Mouse (Mus musculus) megakaryocyte, embryonic 14.5 days (primary cell): ENCODE measurements around the gene Tfg. TPM values are rescaled to one million over a fixed set of nuclear protein-coding genes. Genes with fewer than 3 reads are reported as not detected.

Experiments
- H3K27me3 ChIP-seq: replicated peaks from 2 replicates; pipeline ENCODE3; 2012; ENCODE audit warnings: inconsistent platforms
- H3K36me3 ChIP-seq: replicated peaks from 2 replicates; pipeline ENCODE3; 2012; ENCODE audit warnings: low read length, inconsistent platforms, mixed read lengths
- H3K4me1 ChIP-seq: 2 replicates; pipeline ENCODE4 v1.6.1; 2012; ENCODE audit warnings: inconsistent platforms
- H3K4me3 ChIP-seq: replicated peaks from 2 replicates; pipeline ENCODE3; 2012; ENCODE audit warnings: moderate library complexity, mild to moderate bottlenecking, inconsistent platforms
- H3K9me3 ChIP-seq: 2 replicates; pipeline ENCODE4 v1.6.1; 2012; ENCODE audit warnings: inconsistent platforms
- FLI1 ChIP-seq: IDR thresholded peaks from 2 replicates; pipeline ENCODE4 v1.6.1; 2012; ENCODE audit warnings: low read length, inconsistent platforms, mixed read lengths
- GATA1 ChIP-seq: IDR thresholded peaks from 3 replicates; pipeline ENCODE4 v1.6.1; 2012; ENCODE audit warnings: mixed read lengths, low read length, inconsistent platforms, borderline replicate concordance
- polyA plus RNA-seq: library from polyadenylated mRNA; stranded (reverse); fragments of >175 nt; gene quantifications from 2 replicates; pipeline ENCODE4 v1.2.3, GENCODE M21; 2012; ENCODE audit warnings: low replicate concordance; ENCODE audit not compliant: insufficient read depth

The Tfg gene
- polyA plus RNA-seq, 1 experiment = 32.3 TPM

GRCm38 (mm10) chr16:56646382-56647172 is 70.7 kb downstream of the Tfg start:
- H3K36me3 ChIP-seq = no peaks in the 10 kb centered on the region
- no peaks in the 10 kb centered on the region for H3K27me3 ChIP-seq
- H3K4me3 ChIP-seq = no peak overlapping the region
- H3K9me3 ChIP-seq = no peaks in the 10 kb centered on the region
- H3K4me1 ChIP-seq = no peaks in the 10 kb centered on the region
- TF ChIP-seq FLI1 (no peak), GATA1 (no peak)

GRCm38 (mm10) chr16:56645251-56645650 is 72.0 kb downstream of the Tfg start:
- TF ChIP-seq GATA1 (no peak), FLI1 (no peak)
- Histone ChIP-seq H3K9me3 (no peaks in the 10 kb centered on the region), H3K36me3 (no peaks in the 10 kb centered on the region), H3K4me1 (no peaks in the 10 kb centered on the region), H3K27me3 (no peaks in the 10 kb centered on the region), H3K4me3 (no peak overlapping the region)

Other genes with a start within 250 kb of the Tfg start
- gene Abi3bp, start 239.6 kb downstream of the Tfg start, polyA plus RNA-seq = not detected in 2 replicates
- gene Adgrg7, start 78.4 kb upstream of the Tfg start, polyA plus RNA-seq = not detected in 2 replicates
- gene Tmem45a, start 168.7 kb upstream of the Tfg start, polyA plus RNA-seq = not detected in 2 replicates
- gene Lnp1, start 210.6 kb upstream of the Tfg start, polyA plus RNA-seq = not detected in 2 replicates